Mouse (Mus musculus) cerebellum, adult 2 months (tissue): Measurements from ENCODE around the gene Stambpl1.

Experiments used
- CTCF ChIP-seq: fragments of 200-500 bp; IDR thresholded peaks from 2 replicates; pipeline ENCODE4 v1.5.1; 2011; ENCODE audit warnings: low read depth, mild to moderate bottlenecking, control low read depth, low read length, moderate library complexity, borderline replicate concordance; ENCODE audit not compliant: insufficient read depth
- POLR2A ChIP-seq: fragments of 200-500 bp; IDR thresholded peaks from 2 replicates; pipeline ENCODE4 v1.6.1; 2011; ENCODE audit warnings: low read length, control low read depth, borderline replicate concordance; ENCODE audit not compliant: insufficient read depth

DNA sequence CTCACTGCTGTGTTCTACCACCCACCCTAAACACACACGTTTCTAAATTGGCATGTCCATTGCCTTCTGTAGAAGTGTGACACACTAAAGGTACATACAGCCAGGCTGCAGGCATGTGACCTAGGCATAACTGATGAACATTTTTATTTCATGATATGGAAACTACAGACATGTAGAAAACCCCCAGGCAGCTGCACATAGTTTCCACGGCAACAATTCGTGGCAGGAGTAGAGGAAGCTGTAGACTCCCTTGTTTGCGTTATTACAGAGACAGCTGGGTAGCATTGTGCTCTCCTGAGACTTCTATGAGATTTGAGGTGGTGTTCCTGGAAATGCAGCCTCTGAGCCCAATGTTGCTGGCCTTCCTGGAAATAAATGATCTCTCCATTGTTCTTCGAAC is 24.9 kb downstream of the Stambpl1 start:
- no peak for TF ChIP-seq CTCF
- TF ChIP-seq POLR2A: no peak
